Mouse (Mus musculus) heart, postnatal 36 days (tissue): ENCODE data around the gene Trip12. TPM values are rescaled to one million over a fixed set of nuclear protein-coding genes. Genes with fewer than 3 reads are reported as not detected.

Experiments
- DNase-seq, 2 experiments: peaks; one replicate each; pipeline ENCODE4 v3.0.0; 2021 to 2022
- intact Hi-C: fragments of 180-260 bp; cut with DNase I; formaldehyde crosslinking; loops from one replicate; pipeline ENCODE4 v1.15.1; 2025
- total RNA-seq, 2 experiments: library from RNA; stranded (reverse); gene quantifications; 2 replicates each; pipeline ENCODE4 v1.2.3; 2021

Gene Trip12
- total RNA-seq, 2 experiments from 2014 or later = 189 to 213 TPM

GRCm38 (mm10) chr1:84803788-84804187 is 36.5 kb downstream of the Trip12 start:
- intact Hi-C loops = no loop called here
- DNase-seq = no peak

GRCm38 (mm10) chr1:84799166-84799565 is 41.1 kb downstream of the Trip12 start:
- DNase-seq = no peak
- intact Hi-C loops = no loop called here

- intact Hi-C loops = no loop called here
- DNase-seq = no peak
Observed at GRCm38 (mm10) chr1:84795335-84795734, 45.0 kb downstream of the Trip12 start.

GRCm38 (mm10) chr1:84791393-84791792 is 48.9 kb downstream of the Trip12 start:
- intact Hi-C loops = loop anchor here (5.0 kb wide), 1 partner anchor 46 kb away; the partner anchor contains the start of gene Fbxo36
- no peak for DNase-seq

GRCm38 (mm10) chr1:84780630-84781029 is 59.7 kb downstream of the Trip12 start:
- DNase-seq = no peak
- intact Hi-C loops = no loop called here

- intact Hi-C loops = no loop called here
- DNase-seq = no peak
Observed at GRCm38 (mm10) chr1:84777455-84777854, 62.9 kb downstream of the Trip12 start.

- no peak for DNase-seq
- intact Hi-C loops = no loop called here
Observed at GRCm38 (mm10) chr1:84758843-84759242, 81.5 kb downstream of the Trip12 start.

GRCm38 (mm10) chr1:84742156-84742555 is 98.2 kb downstream of the Trip12 start:
- no peak for DNase-seq
- intact Hi-C loops = no loop called here

GRCm38 (mm10) chr1:84740080-84740479 is 100.2 kb downstream of the Trip12 start:
- no peak for DNase-seq
- intact Hi-C loops = no loop called here

GRCm38 (mm10) chr1:84737097-84737496 is 103.2 kb downstream of the Trip12 start:
- no peak for DNase-seq
- intact Hi-C loops = no loop called here

GRCm38 (mm10) chr1:84733799-84734198 is 106.5 kb downstream of the Trip12 start:
- intact Hi-C loops = loop anchor here (2.0 to 5.0 kb wide), 2 partner anchors 104 to 151 kb away; partner anchors contain the start of gene Fbxo36
- no peak for DNase-seq

- no peak for DNase-seq
- intact Hi-C loops = loop anchor here (5.0 kb wide), 1 partner anchor 106 kb away; the partner anchor contains the start of gene Fbxo36
Observed at GRCm38 (mm10) chr1:84731763-84732162, 108.6 kb downstream of the Trip12 start.

- intact Hi-C loops = no loop called here
- peak in 1 of 2 experiments; percentile 6 for DNase-seq
Observed at GRCm38 (mm10) chr1:84722841-84723240, 117.5 kb downstream of the Trip12 start.

- no peak for DNase-seq
- intact Hi-C loops = no loop called here
Observed at GRCm38 (mm10) chr1:84722371-84722770, 117.9 kb downstream of the Trip12 start.

- no peak for DNase-seq
Observed at GRCm38 (mm10) chr1:84721942-84722341, 118.4 kb downstream of the Trip12 start.

GRCm38 (mm10) chr1:84709810-84710785 is 130.2 kb downstream of the Trip12 start:
- DNase-seq = no peak
- intact Hi-C loops = no loop called here

More at GRCm38 (mm10) chr1:84721942-84722341, 118.4 kb downstream of the Trip12 start:
- intact Hi-C loops = no loop called here

GRCm38 (mm10) chr1:84709406-84709805 is 130.9 kb downstream of the Trip12 start:
- DNase-seq = no peak
- intact Hi-C loops = no loop called here

- intact Hi-C loops = no loop called here
- no peak for DNase-seq
Observed at GRCm38 (mm10) chr1:84700254-84700653, 140.1 kb downstream of the Trip12 start.

- peak in 1 of 2 experiments; percentile 7 for DNase-seq
- intact Hi-C loops = loop anchor here (5.0 kb wide), 1 partner anchor 970 kb away; no protein-coding TSS in a partner anchor
Observed at GRCm38 (mm10) chr1:84697136-84697535, 143.2 kb downstream of the Trip12 start.

- intact Hi-C loops = loop anchor here (5.0 kb wide), 1 partner anchor 968 kb away; no protein-coding TSS in a partner anchor
Observed at GRCm38 (mm10) chr1:84695517-84696411, 144.6 kb downstream of the Trip12 start, which contains the start of gene Dner. Gene Dner (minus strand): TSS chr1:84696221.

More at GRCm38 (mm10) chr1:84695517-84696411, 144.6 kb downstream of the Trip12 start, which contains the start of gene Dner:
- DNase-seq = peak; percentile 63 to 64
